Mouse (Mus musculus): ENCODE data around the gene Olfr149. TPM values are rescaled to one million over a fixed set of nuclear protein-coding genes. Genes with fewer than 3 reads are reported as not detected.

The Olfr149 gene
- total RNA-seq (2023): not detected

DNA sequence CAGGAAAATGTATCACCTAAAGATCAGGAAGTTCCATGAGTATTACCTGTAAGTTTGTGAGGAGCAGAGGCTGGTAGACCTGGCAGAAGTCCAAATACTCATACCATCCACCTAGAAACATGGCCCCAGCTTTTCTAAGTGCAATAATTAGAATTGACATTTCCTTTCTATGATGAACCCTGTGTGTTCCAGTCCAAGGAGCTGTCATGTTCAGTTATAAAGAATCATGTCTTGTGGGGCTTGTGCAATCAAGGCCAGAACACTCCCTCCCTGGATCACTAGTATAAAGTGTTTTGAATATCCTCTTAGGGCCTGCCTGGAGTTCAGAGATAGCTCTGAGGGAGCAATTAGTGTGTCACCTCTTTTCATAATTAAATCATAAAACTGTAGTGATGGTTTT is at the start of gene Olfr149:
Gene Olfr149, minus strand, starts transcription at position 101 of the 400 bp plus-strand sequence.

DNA sequence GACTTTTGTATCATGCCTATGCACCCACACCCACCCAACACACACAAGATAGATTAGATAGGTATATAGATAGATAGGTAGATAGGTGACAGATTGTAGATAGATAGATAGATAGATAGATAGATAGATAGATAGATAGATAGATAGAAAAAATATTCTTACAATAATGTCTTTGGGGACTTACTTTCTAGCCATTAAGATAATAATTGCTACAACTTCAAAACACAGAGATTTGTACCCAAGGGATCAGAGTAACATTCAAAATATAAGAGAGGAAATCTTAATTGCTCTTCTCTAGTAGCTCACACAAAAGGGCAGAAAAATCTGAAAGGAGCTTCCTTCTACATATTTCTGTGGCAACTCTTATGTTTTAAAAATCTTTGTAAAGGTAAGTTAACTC is 39.0 kb upstream of the Olfr149 start, which contains the start of gene Olfr967:
Gene Olfr967, plus strand, starts transcription at position 301 of the 400 bp plus-strand sequence.

DNA sequence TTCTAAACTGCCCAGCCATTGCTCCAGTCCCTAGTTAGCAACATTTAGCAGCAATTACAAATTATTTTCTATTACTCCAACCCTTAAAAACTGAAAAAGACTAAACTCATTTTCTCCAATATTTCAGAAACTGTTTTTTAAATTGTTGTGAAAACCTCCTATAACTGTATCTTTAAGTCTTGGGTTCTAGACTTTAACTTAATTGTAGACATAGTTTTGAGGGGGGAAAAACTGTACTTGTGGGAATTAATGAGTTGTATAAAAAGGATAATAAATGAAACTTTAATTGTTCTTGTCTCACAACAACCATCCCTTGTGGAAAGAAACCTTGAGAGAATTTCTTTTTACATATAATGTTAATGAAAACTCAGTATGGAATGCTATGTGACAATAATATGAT is 23.8 kb upstream of the Olfr149 start, which contains the start of gene Olfr150:
Gene Olfr150, plus strand, starts transcription at position 301 of the 400 bp plus-strand sequence.

DNA sequence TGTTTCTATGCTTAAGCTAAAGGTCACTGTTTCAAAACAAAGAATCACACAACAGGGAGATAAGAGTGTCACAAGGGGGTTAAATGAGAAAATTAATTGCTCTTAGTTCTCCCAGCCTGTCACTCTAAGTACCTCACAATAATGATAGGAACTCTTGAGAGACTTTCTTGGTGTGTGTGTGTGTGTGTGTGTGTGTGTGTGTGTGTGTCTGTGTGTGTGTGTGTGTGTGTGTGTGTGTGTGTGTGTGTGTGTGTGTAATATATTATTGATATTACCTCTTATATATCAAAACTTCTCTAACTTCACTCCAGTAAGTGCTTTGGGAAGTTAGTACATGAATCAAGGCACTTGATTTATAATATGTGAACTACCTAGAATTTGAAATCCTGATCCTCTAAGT is 4.1 kb upstream of the Olfr149 start, which contains the start of gene Olfr965:
Gene Olfr965, plus strand, starts transcription at position 301 of the 400 bp plus-strand sequence.

DNA sequence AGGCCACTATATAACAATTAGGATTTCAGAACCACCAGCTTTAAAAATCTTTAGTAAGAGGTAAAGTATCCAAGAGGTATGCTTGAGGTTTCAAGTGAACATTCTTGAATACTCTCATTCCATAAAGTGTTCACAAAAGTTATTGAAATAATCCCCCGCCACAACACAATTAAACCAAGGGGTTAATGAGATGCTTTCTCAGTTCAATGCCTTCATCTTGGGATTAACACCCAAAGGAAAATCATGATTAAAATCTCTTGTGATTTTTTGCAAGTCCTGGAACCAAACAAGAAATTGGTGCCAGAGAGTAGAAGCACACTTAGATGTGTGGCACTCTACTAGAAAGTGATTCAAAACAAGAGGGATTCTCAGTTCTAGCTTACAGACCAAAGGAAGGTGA is 40.0 kb downstream of the Olfr149 start, which contains the start of gene Olfr963:
Gene Olfr963, plus strand, starts transcription at position 301 of the 400 bp plus-strand sequence.

Other genes starting within 250 kb of the Olfr149 start
- gene Olfr955, start 235.2 kb downstream of the Olfr149 start, total RNA-seq (2023): not detected
- gene Olfr44, start 213.1 kb downstream of the Olfr149 start, total RNA-seq (2023): not detected
- not detected for gene Olfr957, start 191.3 kb downstream of the Olfr149 start, total RNA-seq (2023)
- not detected for gene Olfr958, start 153.1 kb downstream of the Olfr149 start, total RNA-seq (2023)
- gene Olfr959, start 131.5 kb downstream of the Olfr149 start, total RNA-seq (2023): not detected
- gene AW551984, start 102.7 kb downstream of the Olfr149 start, total RNA-seq (2023): not detected
- not detected for gene Olfr148, start 96.5 kb downstream of the Olfr149 start, total RNA-seq (2023)
- gene Olfr960, start 85.7 kb downstream of the Olfr149 start, total RNA-seq (2023): not detected
- gene Olfr961, start 62.0 kb downstream of the Olfr149 start, total RNA-seq (2023): not detected
- not detected for gene Olfr963, start 39.9 kb downstream of the Olfr149 start, total RNA-seq (2023)
- not detected for gene Olfr965, start 4.2 kb upstream of the Olfr149 start, total RNA-seq (2023)
- gene Olfr150, start 23.9 kb upstream of the Olfr149 start, total RNA-seq (2023): not detected
- not detected for gene Olfr967, start 39.1 kb upstream of the Olfr149 start, total RNA-seq (2023)
- gene Olfr968, start 76.1 kb upstream of the Olfr149 start, total RNA-seq (2023): not detected
- not detected for gene Olfr969, start 83.8 kb upstream of the Olfr149 start, total RNA-seq (2023)
- gene Olfr970, start 101.7 kb upstream of the Olfr149 start, total RNA-seq (2023): not detected
- gene Olfr971, start 129.8 kb upstream of the Olfr149 start, total RNA-seq (2023): not detected
- not detected for gene Olfr972, start 159.3 kb upstream of the Olfr149 start, total RNA-seq (2023)
- gene Olfr229, start 200.2 kb upstream of the Olfr149 start, total RNA-seq (2023): under 1 TPM in 1 of 2 experiments, not detected in 1; 0.40 TPM
- gene Olfr974, start 230.4 kb upstream of the Olfr149 start, total RNA-seq (2023): not detected
- not detected for gene Olfr975, start 244.9 kb upstream of the Olfr149 start, total RNA-seq (2023)

Measured in neutrophil, adult 59 days (primary cell).